Mouse (Mus musculus) adrenal gland, adult 18-20 months (tissue): ENCODE measurements around the gene Mcoln2. TPM values are rescaled to one million over a fixed set of nuclear protein-coding genes. Genes with fewer than 3 reads are reported as not detected.

ENCODE experiments used
- DNase-seq, 2 experiments: peaks; one replicate each; pipeline ENCODE4 v3.0.0; 2021 to 2022; ENCODE audit warnings: low spot score in 2 of 2
- total RNA-seq, 2 experiments: library from RNA; stranded (reverse); gene quantifications; 1 replicate in 1 of 2; 2 replicates in 1 of 2; pipeline ENCODE4 v1.2.3; 2021

Mcoln2 gene
- total RNA-seq, 2 experiments from 2014 or later: 0.35 TPM; not detected in 1

DNA sequence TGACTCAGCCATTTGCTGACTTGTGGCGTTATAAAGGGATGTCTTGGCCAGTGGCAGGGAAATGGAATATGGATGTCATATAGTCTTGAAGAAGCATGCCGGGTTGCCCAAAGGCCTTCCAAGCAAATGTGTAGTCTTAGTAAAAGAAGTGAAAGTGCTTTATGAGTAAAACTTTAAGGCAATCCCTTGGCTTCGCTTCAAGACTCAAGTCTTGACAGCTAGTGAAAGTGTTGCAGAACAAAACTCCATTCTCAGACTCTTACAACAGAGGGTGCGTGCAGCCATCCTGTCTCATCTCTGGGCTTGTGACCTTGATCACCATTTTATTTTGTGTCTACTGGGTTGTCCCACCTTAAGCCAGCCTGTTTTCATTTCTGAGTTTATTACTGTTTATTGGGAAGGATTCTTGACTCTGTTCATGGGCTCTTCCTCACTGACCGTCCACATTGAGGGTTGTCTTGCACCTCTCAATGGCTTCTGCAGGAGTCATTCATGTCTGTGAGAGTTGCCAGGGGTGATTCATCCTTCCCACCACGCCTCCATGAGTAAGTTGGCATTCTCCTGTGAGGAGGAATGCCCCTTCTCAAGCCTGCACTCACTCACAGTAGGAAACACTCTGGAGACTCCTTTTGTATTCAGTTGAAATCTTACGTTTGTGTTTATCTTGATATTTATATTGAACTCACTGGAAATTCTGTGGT, 75.6 kb downstream of the Mcoln2 start:
- peak in 1 of 2 experiments; percentile 22 for DNase-seq

DNA sequence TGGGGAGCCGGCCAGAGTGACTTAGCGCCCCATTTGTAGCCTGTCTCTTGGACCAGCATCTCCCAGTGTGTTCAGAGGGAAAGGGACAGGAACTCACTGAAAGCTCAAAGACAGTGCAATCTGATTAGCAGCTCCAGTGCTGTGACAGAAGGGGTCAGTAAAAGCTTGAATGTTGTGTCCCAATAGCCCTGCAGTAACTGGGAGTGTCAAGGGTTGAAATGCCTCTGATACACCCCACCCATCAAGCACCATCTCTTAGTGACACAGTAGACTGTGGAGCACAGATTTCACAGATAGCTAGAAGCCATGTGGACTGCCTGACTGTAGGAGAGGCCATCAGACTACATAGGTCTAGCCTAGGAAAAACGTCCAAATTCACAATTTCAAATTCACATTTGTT, 77.8 kb downstream of the Mcoln2 start:
- DNase-seq: no peak

DNA sequence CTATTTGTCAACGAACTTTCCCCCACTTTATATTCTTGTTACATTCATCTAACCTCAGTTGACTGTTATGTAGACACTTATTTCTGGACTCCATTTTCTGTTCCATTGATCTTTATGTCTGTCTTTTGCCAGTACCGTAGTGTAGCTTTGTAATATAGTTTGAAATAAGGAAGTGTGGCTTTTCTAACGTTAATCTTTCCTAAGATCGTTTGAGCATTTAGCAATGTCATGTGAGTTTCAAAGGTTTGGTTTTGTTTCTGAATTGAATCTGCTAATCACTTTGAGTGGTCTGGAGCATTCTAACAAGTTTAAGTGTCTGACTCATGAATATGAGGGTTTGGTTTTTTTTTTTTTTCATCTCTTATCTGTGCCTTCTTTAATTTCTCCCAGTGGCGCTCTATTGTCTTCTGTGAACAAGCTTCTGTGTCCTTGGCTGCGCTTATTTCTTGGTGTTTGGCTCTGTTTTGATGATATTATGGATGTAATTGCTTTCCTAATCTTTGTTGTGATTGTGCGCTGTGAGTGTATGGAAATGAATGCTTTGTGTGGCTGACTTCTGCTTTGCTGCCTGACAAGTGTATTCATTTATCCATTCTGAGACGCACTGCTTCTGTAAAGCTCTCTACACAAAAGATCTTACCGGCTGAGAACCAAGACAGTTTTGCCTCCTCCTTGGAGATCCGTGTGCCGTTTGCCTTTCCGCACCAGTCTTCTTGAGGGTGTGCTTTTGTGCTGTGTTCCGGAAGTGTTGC, 79.1 kb downstream of the Mcoln2 start:
- DNase-seq: no peak

DNA sequence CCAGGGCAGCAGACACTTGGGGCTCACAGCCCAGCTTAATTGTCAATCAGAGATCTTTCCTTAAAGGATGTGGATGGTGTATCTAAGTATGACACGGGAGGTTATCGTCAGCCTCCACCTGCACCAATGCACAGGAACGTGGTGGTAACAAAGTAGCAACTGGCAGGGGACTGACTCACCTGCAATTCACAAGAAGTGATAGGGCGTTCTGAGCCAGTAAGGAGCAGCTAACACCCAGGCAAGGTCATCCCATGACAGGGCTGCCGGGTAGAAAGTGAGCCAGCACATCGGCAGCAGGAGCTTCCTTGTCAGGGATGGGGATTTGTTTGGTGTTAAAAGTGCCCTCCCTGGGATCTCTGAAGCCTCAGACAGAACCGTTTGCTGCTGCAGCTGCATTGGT, 83.1 kb downstream of the Mcoln2 start:
- no peak for DNase-seq

DNA sequence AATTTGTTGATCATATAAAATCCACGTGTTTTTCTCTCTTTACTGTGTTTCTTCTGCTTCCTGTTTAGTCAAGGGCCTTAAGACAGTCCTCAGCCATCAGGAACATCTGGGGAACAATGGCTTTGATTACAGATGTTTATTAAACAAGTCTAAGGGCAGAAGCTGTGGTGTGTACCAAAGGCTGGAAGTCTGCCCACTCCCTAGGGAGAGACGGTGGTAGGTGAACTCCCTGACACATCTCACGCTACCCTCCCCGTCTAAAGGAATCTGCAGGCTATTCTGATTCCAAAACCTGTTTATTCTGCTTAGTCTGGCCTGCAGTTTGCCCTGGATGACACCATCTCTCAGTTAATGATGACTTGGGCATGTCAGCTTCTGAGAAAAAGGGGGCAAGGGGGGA, 84.1 kb downstream of the Mcoln2 start:
- no peak for DNase-seq

DNA sequence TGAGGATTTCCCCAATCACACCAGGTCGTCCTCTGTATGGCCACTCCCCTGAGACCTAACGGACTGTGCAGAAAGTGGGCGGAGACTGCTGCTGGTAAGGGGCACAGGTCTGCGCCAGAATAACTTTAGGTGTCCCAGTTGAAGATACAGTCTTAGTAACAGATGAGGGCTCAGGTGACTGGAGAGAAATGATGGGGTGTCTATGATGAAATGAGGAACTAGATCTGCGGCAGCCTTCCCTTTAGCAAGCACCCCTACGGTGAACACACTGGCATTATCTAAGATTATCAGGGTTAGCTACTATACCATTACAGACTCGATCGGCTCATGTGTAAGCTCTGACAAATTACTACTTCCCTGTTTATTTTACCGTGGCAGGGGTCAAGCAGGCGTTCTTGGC, 84.9 kb downstream of the Mcoln2 start:
- DNase-seq: no peak

DNA sequence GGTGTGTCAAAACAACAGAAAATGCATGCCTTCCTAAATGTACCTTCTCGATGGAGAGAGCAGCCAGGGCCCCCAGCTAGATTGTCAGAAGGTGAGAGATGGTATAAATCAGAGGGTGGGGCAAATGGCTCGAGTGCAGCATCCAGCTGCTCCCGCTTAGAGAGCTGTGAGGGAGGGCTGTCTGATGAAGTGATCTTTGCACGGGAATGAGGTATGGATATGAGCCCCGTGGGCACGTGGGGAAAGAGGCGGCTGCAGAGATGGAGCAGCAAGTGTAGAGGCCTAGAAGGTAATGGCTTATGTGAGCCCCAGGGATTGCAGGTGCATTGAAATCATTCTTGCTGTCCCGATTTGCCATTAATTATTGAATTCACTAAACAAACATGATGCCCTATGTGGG, 86.6 kb downstream of the Mcoln2 start:
- no peak for DNase-seq

DNA sequence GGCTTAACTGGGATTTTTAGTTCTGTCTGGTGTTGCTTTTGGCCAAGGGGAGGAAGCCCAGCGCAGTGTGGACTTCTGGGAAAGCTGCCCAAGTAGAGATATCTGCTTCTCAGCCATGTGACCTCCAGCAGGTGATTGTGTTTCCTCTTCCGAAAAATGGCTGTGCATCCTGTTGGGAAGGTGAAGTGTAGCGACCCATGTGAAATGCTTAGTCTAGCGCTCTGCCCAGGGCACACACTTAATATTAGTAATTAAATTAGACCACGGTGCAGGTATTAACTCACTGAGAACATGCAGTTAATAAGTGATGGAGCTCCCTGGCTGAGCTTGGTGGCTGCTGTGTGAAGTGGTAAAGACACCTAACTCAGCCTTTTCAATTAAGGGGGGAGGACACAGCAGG, 88.0 kb downstream of the Mcoln2 start:
- DNase-seq: no peak

DNA sequence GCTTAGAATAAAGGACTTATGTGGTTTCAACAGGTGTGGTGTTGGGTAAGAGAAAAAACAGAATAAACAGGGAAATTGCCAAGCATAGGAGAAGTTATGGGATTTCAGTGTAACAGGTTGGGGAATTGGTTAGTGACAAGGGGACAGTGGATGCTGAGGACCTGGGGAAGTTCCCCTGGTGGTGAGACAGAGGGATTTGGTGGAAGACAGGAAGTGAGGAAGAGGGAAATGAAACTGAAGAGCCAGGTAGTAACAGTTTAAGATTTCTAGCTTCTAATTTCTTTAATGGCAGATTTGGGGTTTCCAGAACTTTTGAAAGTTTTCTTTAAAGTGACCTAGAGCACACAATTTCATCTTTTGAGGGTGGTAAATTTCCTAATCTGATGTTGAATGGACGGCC, 95.0 kb downstream of the Mcoln2 start:
- DNase-seq: no peak

Other genes with a start within 250 kb of the Mcoln2 start
- 10 to 100 TPM; 22.3 to 24.9 TPM for gene Bcl10, start 227.0 kb upstream of the Mcoln2 start, total RNA-seq
- 10 to 100 TPM; 21.2 to 23.1 TPM for gene 2410004B18Rik, start 211.8 kb upstream of the Mcoln2 start, total RNA-seq
- gene Syde2, start 162.0 kb upstream of the Mcoln2 start, total RNA-seq: 1 to 10 TPM; 4.4 to 5.1 TPM
- not detected for gene Wdr63, start 41.7 kb upstream of the Mcoln2 start, total RNA-seq
- not detected for gene Mcoln3, start 32.4 kb upstream of the Mcoln2 start, total RNA-seq
- not detected for gene Lpar3, start 71.1 kb downstream of the Mcoln2 start, total RNA-seq